Mouse (Mus musculus) WW6 (cell line): ENCODE data around the gene Ces4a.
"Not testable (repeated sequence)": the region's sequence is repeated elsewhere in the genome, so short reads cannot be mapped to it uniquely, and the experiment has no call there.

Experiments
- DNase-seq: peaks from one replicate; pipeline ENCODE4 v3.0.0-alpha.2; 2013; ENCODE audit warnings: low read depth, low spot score

The Ces4a gene

GRCm38 (mm10) chr8:105170041-105170380 lies 38.4 kb downstream of the Ces4a start:
- DNase-seq = no peak

- peak; percentile 98 for DNase-seq
Measured at GRCm38 (mm10) chr8:105170381-105171115, 38.9 kb downstream of the Ces4a start, which contains the start of gene Cbfb. Gene Cbfb (plus strand): TSS chr8:105170674.

GRCm38 (mm10) chr8:105171116-105172002 lies 39.8 kb downstream of the Ces4a start:
- peak; percentile 42 for DNase-seq

- no peak for DNase-seq
Measured at GRCm38 (mm10) chr8:105172003-105172362, 40.4 kb downstream of the Ces4a start.

- DNase-seq = not testable (repeated sequence)
Measured at GRCm38 (mm10) chr8:105175287-105175686, 43.7 kb downstream of the Ces4a start.

GRCm38 (mm10) chr8:105178211-105178800 lies 46.7 kb downstream of the Ces4a start:
- DNase-seq = no peak

- no peak for DNase-seq
Measured at GRCm38 (mm10) chr8:105182201-105182600, 50.6 kb downstream of the Ces4a start.

GRCm38 (mm10) chr8:105186467-105187005 lies 54.9 kb downstream of the Ces4a start:
- DNase-seq = no peak

- DNase-seq = no peak
Measured at GRCm38 (mm10) chr8:105192182-105192581, 60.6 kb downstream of the Ces4a start.
